Mouse (Mus musculus): ENCODE measurements around the gene Gtf2e1.

Gene Gtf2e1

GRCm38 (mm10) chr16:37546312-37546711 is 6.7 kb upstream of the Gtf2e1 start:
- in situ Hi-C loops (cut with MboI, MseI): loop anchor here (5.0 to 25.0 kb wide), 3 partner anchors 106 to 1859 kb away; partner anchors contain the start of genes Hcls1 and Ndufb4

GRCm38 (mm10) chr16:37540776-37541175 is 1.2 kb upstream of the Gtf2e1 start:
- in situ Hi-C loops (cut with MboI, MseI): loop anchor here (5.0 to 25.0 kb wide), 3 partner anchors 557 to 1853 kb away; partner anchors contain the start of gene Hcls1

DNA sequence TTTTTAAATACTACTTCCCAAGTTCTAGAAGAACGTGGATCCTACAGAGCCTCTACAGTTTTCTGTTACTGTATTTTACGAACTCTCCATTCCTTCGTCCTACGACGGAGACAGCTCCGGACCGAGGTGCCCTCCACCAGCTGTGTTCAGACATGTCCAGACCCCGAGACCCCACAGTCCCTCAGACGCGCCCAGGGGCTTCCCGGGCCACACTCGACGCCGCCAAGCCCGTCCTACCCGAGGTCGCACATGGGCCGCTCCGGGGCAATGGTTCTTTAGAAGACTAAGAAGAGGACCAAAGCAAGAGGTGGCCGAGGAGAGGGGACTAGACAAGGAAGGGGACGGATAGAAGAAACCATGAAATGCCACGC is 364 bp downstream of the Gtf2e1 start:
- in situ Hi-C loops (cut with MboI, MseI): loop anchor here (25.0 kb wide), 2 partner anchors 602 to 1852 kb away; partner anchors contain the start of gene Hcls1

DNA sequence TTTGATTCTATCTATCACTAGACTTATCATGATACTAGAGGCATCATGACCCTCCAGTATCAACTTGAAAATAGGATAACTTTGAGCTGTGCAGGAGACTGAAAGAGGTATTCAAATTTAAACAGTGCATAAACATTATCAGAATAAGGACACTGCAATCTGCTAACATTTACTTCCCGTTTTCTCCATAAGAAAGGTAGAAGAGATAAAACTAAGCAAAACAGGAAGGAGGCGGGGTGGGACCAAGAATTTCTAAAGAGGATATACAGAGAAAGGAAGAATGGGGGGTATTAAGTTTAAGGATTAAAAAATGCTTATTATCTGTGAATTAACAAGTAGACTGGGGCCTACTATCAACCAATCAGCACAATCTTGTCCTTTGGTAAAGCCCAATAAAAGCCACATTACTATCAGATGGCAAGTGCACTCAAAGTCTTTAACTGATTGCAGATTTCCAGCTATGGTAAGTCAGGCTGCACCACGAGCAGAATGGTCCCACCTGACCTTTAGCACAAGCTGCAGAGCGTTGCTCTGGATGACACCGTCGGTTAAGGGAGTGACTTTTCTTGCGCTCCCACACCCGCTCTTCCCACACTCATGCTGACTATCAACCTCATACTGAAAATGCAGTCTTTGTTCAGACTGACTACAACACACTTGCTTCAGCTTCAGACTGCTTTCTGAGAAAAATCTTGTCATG is 6.1 kb downstream of the Gtf2e1 start:
- in situ Hi-C loops (cut with MboI, MseI): loop anchor here (25.0 kb wide), 2 partner anchors 596 to 1846 kb away; partner anchors contain the start of gene Hcls1

DNA sequence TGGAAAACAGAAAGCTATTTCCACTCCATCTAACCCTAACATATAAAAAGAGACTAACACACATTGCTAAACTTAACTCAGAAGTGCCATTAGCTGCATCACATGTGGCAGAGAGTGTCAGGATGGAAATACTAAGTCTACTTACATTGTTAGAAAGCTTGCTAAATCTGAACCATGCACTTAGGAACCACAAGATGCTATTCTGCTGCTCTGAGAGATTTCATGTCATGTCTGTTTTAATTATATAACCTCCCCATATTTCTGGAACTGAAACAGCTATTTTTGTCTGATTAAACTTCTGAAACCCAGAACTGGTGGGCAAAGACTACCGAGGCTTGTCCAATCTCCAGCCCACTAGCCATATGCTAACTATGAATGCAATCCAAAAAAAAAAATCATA is 7.5 kb downstream of the Gtf2e1 start:
- in situ Hi-C loops (cut with MboI, MseI): loop anchor here (25.0 kb wide), 2 partner anchors 595 to 1845 kb away; partner anchors contain the start of gene Hcls1

DNA sequence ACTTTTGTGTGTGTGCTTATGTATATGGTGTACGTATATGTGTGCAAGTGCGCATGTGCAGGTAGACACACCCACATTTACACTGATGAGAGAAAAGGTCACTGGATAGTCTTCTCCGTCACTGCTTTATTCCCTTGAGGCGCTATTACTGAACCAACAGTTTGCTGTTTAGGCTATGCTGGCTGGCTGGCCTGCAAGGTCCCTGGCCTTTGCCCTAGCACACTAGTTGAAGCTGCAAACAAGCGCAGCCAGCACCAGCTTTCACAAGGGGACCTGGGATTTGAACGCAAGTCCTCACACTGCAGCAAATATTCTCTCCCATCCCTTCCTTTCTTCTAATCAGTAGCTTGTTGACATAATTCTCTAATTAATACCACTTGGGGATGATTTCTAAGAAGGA is 9.4 kb downstream of the Gtf2e1 start:
- in situ Hi-C loops (cut with MboI, MseI): loop anchor here (25.0 kb wide), 2 partner anchors 593 to 1843 kb away; partner anchors contain the start of gene Hcls1

DNA sequence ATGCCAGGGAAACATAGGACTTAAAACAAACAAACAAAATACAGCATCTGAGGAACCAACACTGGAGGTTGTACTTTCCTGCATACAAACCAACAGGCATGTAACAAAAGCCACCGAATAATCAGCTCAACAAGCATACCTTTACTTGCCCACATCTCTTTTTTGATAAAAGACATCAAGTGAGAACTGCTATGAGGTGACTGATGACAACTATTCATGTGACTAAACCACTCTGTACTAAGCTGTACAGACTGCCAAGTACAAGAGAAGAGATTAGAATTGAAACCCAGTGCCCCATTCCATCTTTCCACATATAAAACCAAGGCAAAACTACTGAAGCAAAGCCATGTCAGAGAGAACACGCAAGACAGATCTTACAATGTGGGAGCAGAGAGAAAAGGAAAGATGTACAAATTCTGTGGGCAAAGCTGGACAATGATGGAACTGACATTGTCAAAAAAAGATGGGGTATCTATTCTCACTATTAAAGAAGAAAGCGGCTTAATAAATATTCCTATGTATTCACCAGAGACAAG is 12.8 kb downstream of the Gtf2e1 start:
- in situ Hi-C loops (cut with MboI, MseI): loop anchor here (25.0 kb wide), 2 partner anchors 589 to 1839 kb away; partner anchors contain the start of gene Hcls1

DNA sequence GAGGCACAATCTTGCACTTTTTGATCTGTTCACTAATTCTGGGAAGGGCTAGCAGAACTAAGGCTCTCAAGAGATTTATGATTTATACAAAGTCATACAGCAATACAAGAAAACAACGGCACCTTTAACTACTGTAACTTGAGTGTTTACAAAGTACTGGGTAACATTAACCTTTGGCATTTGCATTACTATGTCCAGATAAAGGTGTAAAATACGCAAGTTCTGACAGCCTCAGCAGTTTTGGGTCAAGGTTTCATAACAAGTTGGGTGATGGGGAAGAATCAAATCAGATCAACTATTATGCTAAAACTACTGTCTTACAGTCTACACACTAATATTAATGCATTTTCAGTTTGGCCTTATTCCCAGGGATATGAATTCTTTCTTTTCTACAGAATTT is 14.5 kb downstream of the Gtf2e1 start:
- in situ Hi-C loops (cut with MboI, MseI): loop anchor here (25.0 kb wide), 2 partner anchors 588 to 1838 kb away; partner anchors contain the start of gene Hcls1

DNA sequence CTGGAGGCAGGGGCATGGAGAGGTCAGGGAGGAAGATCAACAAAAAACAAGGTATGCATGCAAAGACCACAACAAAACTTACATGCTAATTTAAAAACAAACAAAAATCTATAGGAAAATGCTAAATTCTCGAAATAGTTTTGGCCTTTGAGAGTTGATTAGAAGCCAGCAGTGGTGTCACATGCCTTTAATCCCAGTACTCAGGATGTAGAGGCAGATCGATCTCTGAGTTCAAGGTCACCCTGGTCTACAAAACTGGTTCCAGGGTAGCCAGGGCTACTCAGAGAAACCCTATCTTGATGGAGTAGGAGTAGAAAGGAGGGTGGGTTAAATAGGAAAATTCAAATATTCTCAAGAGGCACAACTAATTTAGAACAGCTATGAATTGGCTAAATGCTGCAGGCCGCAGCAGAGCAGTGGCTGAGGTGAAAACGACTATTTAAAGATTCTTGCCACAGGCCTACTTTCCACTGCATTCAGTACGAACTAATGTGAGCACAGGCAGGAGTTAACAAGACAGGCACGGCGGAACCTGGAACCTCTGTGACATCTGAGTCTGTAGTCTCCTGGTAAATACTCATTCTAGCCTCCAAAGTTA is 17.4 kb downstream of the Gtf2e1 start:
- in situ Hi-C loops (cut with MboI, MseI): no loop called here

DNA sequence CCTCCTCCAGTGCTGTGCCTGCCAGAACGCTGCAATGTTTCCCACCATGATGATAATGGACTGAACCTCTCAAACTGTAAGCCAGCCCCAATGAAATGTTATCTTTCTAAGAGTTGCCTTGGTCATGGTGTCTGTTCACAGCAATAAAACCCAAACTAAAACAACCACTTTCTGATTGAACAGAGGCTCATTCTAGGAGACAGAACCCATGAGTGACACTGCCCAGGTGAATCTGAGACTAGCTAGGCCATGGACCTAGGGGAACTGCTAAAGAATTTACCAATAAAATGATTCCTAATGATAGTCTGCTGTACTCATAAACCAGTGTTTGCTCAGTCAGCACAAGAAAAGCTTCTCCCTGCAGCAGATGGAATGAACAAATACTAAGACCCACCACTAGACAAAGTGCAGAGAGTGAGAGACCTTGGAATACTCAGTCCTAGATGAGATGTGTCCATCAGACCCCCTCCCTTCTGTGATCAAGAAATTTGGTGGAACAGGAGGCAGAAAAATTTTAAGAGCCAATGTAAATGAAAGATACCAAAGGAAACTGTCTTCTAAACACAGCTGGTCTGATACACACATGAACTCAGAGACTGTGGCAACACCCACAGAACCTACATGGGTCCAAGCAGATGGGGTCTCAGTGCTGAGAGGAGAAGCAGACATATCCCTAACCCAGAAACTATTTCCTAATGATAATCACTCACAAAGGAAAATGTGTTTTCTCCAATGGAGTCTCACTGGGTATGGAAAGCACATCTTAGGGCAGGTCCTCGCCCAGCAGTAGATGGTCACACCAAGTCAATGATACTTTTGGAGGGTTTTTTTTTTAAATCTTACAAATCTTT is 19.2 kb downstream of the Gtf2e1 start:
- in situ Hi-C loops (cut with MboI, MseI): no loop called here

DNA sequence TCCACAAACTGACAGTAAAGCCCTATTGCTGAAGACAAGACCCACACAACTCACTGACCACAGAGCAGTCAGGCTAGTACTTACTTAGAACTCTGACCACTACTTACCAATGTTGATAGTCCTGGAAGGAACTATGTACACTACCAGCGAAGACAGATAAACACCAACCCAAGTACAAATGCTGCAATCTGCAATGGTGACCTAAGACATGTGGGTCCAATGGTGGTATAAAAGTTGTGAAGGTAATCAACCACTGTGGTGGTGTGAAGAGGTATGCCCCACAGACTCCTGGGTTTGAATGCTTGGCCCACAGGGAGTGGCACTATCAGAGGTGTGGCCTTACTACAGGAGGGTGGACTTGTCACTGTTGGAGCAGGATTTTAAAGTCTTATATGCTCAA is 19.9 kb downstream of the Gtf2e1 start:
- in situ Hi-C loops (cut with MboI, MseI): no loop called here

DNA sequence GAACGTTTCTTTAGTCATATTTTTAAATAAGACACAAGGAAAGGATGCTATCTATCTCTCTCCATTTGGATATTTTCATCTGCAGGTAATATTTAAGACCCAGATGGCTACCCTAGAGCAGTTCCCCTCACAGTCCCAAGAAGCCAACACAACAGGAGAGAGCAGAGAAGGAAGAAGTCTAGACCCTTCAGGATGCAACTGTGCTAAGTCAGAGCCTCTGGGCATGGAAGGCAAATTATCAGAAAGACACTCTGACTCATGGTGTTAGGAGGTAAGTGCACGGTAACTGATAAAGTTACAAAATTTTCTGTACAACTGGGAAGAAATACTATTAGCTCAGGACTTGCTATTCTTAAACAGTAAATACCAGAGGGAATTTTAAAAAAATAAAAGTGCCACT is 20.9 kb downstream of the Gtf2e1 start:
- in situ Hi-C loops (cut with MboI, MseI): no loop called here

- in situ Hi-C loops (cut with MboI, MseI): no loop called here
These were observed 21.9 kb downstream of the Gtf2e1 start for GRCm38 (mm10) chr16:37517596-37518211.

GRCm38 (mm10) chr16:37516376-37516993 is 23.1 kb downstream of the Gtf2e1 start:
- in situ Hi-C loops (cut with MboI, MseI): no loop called here

DNA sequence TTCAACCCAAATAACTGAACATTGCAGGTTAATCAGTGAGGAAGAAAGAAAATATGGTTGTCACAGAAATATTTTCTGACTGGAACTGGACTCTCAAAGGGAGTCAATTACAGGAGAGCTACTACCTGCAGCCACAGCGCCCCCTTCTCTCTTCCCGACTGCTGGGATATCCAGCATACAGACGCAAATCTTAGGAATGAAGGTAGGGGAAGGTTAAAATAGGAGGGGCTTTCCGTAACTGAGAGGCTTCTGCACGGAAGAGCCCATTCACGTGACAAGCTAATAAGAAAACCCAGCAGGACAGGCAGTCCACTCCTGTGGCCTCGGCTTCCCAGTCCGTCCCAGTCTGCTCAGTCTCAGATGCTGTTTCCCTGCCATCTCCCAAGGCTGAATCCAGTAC is 24.9 kb downstream of the Gtf2e1 start:
- in situ Hi-C loops (cut with MboI, MseI): no loop called here

DNA sequence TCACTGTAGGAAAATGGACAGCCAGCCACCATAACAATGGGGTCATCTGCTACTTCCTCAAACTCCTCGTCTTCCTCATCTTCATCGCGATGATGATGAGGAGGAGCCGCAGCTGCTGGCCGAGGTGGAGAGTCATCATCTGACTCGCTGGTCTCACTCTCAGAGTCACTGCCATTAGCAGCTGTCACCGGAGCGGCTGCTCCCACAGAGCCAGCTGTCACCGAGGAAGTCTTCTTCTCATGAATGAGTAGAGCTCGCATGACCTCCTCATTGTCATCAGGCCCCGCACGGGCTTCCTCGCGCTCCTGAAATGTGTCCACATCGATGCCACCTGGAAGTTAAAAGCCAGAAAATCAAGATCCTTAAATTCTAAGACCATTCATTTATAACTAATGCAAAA is 28.1 kb downstream of the Gtf2e1 start:
- in situ Hi-C loops (cut with MboI, MseI): no loop called here

GRCm38 (mm10) chr16:37506751-37507150 is 32.8 kb downstream of the Gtf2e1 start:
- in situ Hi-C loops (cut with MboI, MseI): no loop called here

GRCm38 (mm10) chr16:37504517-37504916 is 35.1 kb downstream of the Gtf2e1 start:
- in situ Hi-C loops (cut with MboI, MseI): no loop called here

- in situ Hi-C loops (cut with MboI, MseI): no loop called here
These were observed 41.0 kb downstream of the Gtf2e1 start for GRCm38 (mm10) chr16:37498581-37498980.

DNA sequence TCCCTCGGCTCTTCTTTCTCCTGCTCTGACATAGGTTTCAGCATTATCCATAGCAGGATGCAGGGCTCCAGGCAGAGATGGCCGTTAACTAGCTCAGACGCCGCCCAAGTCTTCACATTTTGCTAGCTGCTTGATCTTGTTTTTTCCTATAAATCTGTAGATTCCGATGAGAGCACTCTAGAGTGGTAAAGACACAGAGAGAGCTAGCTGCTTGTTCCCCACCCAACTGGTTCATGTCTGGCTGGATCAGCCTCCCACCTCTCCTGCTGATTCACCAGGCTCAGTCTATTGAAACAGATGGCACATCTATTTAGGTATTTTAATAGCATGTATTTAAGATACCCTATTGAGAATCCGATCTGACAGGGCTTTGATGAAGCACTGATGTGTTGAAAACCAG is 44.6 kb downstream of the Gtf2e1 start:
- in situ Hi-C loops (cut with MboI, MseI): no loop called here

All from T-helper 1 cell (primary cell).